Mouse (Mus musculus) thymus, adult 2 months (tissue): ENCODE measurements around the gene Jun.

ENCODE experiments used
- CTCF ChIP-seq: fragments of 200-500 bp; IDR thresholded peaks from 2 replicates; pipeline ENCODE4 v1.5.1; 2012; ENCODE audit warnings: mild to moderate bottlenecking, control low read depth, low read length, moderate library complexity, borderline replicate concordance; ENCODE audit not compliant: control insufficient read depth, poor library complexity, insufficient read depth; ENCODE audit errors: extremely low read depth
- POLR2A ChIP-seq: fragments of 200-500 bp; IDR thresholded peaks from 2 replicates; pipeline ENCODE4 v1.6.1; 2012; ENCODE audit warnings: mild to moderate bottlenecking, low read length, control low read depth, moderate library complexity; ENCODE audit not compliant: control insufficient read depth, poor library complexity, insufficient read depth; ENCODE audit errors: extremely low read depth

DNA sequence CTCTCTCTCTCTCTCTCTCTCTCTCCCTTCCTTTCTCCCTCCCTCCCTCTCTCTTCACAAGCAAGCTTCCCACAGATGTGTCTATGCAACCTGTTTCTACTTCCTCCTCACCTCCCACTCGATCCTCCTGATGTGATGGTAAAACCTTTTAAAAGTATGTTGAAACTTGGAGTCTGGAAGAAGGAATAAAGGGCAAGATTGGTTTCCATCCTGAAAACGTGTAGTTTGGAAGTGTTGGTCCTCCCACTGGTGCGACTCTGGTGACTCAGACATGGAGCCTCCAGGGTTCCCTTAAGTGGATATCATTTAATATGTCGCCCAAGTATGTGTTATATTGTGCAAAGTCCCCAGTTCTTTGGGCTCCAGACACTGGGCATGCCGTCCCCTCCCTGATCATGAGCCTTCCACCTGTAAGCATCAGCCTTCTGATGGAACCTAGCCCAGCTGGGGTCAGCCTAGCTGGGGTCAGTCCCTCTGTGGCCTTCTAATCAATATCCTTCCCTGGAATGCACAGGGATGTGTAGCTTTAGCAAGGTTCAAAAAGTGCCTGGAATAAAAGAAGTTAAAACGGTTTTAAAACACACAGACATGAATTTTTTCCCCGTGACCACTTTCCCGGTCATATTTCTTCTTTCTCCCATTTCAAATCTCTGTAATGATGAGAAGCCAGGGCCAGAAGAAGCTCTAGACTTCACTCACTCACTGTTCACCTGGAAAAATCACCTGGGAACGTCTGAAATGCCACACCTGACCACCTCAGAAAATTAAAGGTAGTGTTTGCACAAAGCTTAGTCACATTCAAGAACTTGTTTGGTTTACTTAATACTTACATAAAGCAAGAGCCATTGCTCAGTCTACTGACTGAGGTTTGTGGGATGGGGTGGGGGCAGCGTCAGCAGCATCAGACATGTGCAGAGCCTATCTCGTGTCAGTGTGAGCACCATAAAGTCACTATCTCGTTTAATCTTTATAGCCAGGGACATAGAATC is 30.1 kb downstream of the Jun start:
- no peak for TF ChIP-seq POLR2A
- TF ChIP-seq CTCF: no peak
